In the genomic region with DNA sequence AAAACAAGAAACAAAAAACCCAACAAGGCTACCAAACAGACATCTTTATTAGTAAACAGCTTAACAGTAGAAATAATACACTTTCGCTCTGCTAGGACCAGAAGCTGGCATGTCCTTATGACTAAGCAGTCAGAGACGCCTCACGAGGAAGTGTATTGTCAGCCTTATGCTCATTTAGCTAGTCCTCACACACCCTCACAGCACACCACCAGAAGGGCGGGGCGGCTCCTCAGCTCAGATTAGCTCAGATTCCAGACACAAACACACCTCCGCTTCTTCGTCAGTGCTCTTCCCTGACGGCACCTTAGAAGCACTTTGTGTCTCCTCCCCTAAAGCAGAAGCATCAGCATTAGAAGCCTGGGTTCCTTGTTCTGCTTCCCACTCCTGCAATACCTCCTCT, we compare ENCODE assay signal across 19 mouse cellular contexts. TPM values are rescaled to one million over a fixed set of nuclear protein-coding genes. Genes with fewer than 3 reads are reported as not detected.
DNase-seq lines count a peak whose midpoint lies in the region; ATAC-seq lines count a peak whose summit lies in the region.
"Had no signal": no experiment of that assay in that cellular context is flagged by ENCODE, and none has a peak within 500 bp of the region (broad histone marks: within the 10 kb centered on the region; RNA-seq: fewer than 3 reads in every experiment).

No protein-coding gene starts in this region.

- H3K27me3 ChIP-seq in megakaryocyte, embryonic 14.5 days (replicated peaks) = no peaks in the 10 kb centered on the region
- H3K27me3 ChIP-seq: hindbrain, embryonic 12.5 days; neural tube, embryonic 12.5 days; stomach, embryonic 15.5 days had no signal

- H3K36me3 ChIP-seq in megakaryocyte, embryonic 14.5 days (replicated peaks; ENCODE audit: low read length) = peaks cover 84% of the 10 kb centered on the region

- H3K9me3 ChIP-seq in megakaryocyte, embryonic 14.5 days = no peaks in the 10 kb centered on the region
- H3K9me3 ChIP-seq: embryonic facial prominence, embryonic 10.5 days; hindbrain, embryonic 12.5 days; neural tube, embryonic 12.5 days; stomach, embryonic 15.5 days had no signal

- H3K4me1 ChIP-seq in megakaryocyte, embryonic 14.5 days = peaks cover 16% of the 10 kb centered on the region
- H3K4me1 ChIP-seq: embryonic facial prominence, embryonic 10.5 days; hindbrain, embryonic 12.5 days; neural tube, embryonic 12.5 days; stomach, embryonic 15.5 days had no signal

- intact Hi-C loops in left cerebral cortex, postnatal 14 days (cut with DNase I) = no loop called here

- peak overlapping the region; percentile 21 for H3K4me3 ChIP-seq in megakaryocyte, embryonic 14.5 days (replicated peaks)
- H3K4me3 ChIP-seq: embryonic facial prominence, embryonic 10.5 days; erythroblast, embryonic 14.5 days; hindbrain, embryonic 12.5 days; neural tube, embryonic 12.5 days; stomach, embryonic 15.5 days had no signal

- ATAC-seq in megakaryocyte, adult 5-6 weeks (ENCODE audit: poor library complexity, severe bottlenecking) = no peak
- ATAC-seq in frontal cortex, adult (ENCODE audit: low TSS enrichment) = peak; percentile 96
- ATAC-seq: forebrain, embryonic 16.5 days had no signal

- DNase-seq in left cerebral cortex, postnatal 14 days (ENCODE audit: low spot score in 2 of 2) = peak; percentile 65 to 70
- peak; percentile 43 for DNase-seq in yolk sac, embryonic 10.5 days (ENCODE audit: low spot score)
- DNase-seq in urinary bladder, postnatal 36 days (ENCODE audit: low spot score in 2 of 2) = no peak
- no peak for DNase-seq in adipocyte (ENCODE audit: low spot score)
- DNase-seq: adrenal gland, postnatal 36 days; cerebellum, postnatal 25 days; kidney, postnatal 14 days; lung, adult 2 months; spleen, adult 18-20 months; thymus, postnatal 4 days had no signal

RNA-seq across cellular contexts. Expression of gene Traf5, which starts 9.0 kb away (rescaled TPM):
- polyA plus RNA-seq in megakaryocyte, embryonic 14.5 days (2012; ENCODE audit: insufficient read depth, low replicate concordance) = 3.8 and 8.2 TPM in 2 replicates
- total RNA-seq in megakaryocyte, adult 5-6 weeks (2015) = 26.7 and 33.1 TPM in 2 replicates
- 15.8 and 18.9 TPM in 2 replicates for total RNA-seq in megakaryocyte, adult 5-6 weeks (2017)
- total RNA-seq in left cerebral cortex, postnatal 14 days (2021) = 1 to 10 TPM; 6.4 to 6.8 TPM

RNA-seq across cellular contexts. Expression of gene Rcor3, which starts 36.5 kb away (rescaled TPM):
- 6.0 and 15.6 TPM in 2 replicates for polyA plus RNA-seq in megakaryocyte, embryonic 14.5 days (2012; ENCODE audit: insufficient read depth, low replicate concordance)
- total RNA-seq in megakaryocyte, adult 5-6 weeks (2015) = 22.4 and 25.1 TPM in 2 replicates
- 15.7 and 18.3 TPM in 2 replicates for total RNA-seq in megakaryocyte, adult 5-6 weeks (2017)
- total RNA-seq in left cerebral cortex, postnatal 14 days (2021) = 10 to 100 TPM; 31.3 to 32.1 TPM

Comparison
In these comparisons a context has a peak if more than half of its experiments do, and no peak if none do; other contexts are left out.
1. DNase-seq: peak in left cerebral cortex, postnatal 14 days (2 of 2) and yolk sac, embryonic 10.5 days (single experiment); none in urinary bladder, postnatal 36 days (0 of 2) and adipocyte (single experiment).